Mouse (Mus musculus): Measurements from ENCODE around the gene Bcl2l11. TPM values are rescaled to one million over a fixed set of nuclear protein-coding genes. Genes with fewer than 3 reads are reported as not detected.
A peak's percentile ranks its signal among the peaks of the same experiment; 100 is the strongest.

Gene Bcl2l11
- polyA plus RNA-seq, 1 experiment from 2014 or later: 8.6 TPM

DNA sequence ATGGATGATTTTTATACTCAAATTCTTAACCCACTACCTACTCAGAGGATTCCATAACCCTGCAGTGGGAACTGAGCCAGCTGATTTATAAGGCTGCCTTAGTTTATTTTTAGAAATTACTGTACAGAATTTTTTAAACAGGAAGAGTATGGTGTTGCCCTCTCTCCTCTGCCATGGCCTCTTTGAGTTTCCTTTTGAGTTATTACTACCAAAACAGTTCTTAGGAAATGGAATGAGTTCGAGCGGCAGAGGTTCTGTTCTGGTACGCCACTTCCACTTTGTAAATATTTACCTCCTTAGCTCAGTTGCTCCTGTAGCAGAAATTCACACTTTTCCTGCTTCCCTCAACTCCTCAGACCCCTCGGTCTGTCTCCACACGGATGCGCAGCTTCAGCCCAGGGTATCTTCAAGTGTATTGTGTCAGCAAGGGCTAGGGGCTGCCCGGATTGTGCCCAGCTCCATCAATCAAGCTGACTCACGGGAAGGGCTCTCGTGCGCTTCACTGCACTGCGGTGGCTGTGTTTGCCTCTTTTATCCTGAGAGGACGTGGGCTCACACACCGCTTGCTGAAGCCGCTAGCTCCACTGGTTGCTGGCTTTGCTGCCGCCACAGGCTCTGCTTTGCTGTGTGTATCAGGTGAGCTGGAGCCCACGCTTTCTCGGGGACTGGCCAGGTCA, 33.0 kb downstream of the Bcl2l11 start:
- Histone ChIP-seq H3K27me3 (replicated peaks; ENCODE audit: control insufficient read depth, insufficient read depth, low read length) (no peaks in the 10 kb centered on the region), H3K4me3 (ENCODE audit: low read length) (no peak overlapping the region), H3K27ac (ENCODE audit: low read depth, low read length) (no peak overlapping the region), H3K9me3 (ENCODE audit: control insufficient read depth, low read length) (no peaks in the 10 kb centered on the region), H3K36me3 (ENCODE audit: control insufficient read depth, insufficient read depth, low read length) (no peaks in the 10 kb centered on the region), H3K9ac (ENCODE audit: low read depth, low read length) (no peak overlapping the region), H3K4me1 (ENCODE audit: control insufficient read depth, insufficient read depth, low read depth, low read length) (peaks cover 13% of the 10 kb centered on the region; the same call in 1 of the 2 replicates), H3K4me2 (ENCODE audit: low read length) (peak overlapping the region; percentile 0; the same call in 1 of the 2 replicates)
- ATAC-seq: no peak
- WGBS: 44% methylated on average over 17 of the region's 17 CpGs

GRCm38 (mm10) chr2:128159619-128160125, 33.8 kb downstream of the Bcl2l11 start:
- peaks cover 13% of the 10 kb centered on the region; the same call in 1 of the 2 replicates for H3K4me1 ChIP-seq (ENCODE audit: control insufficient read depth, insufficient read depth, low read depth, low read length)
- WGBS: 71% methylated on average over 7 of the region's 7 CpGs
- no peak overlapping the region for H3K27ac ChIP-seq (ENCODE audit: low read depth, low read length)
- H3K4me2 ChIP-seq (ENCODE audit: low read length): no peak overlapping the region
- no peaks in the 10 kb centered on the region for H3K27me3 ChIP-seq (replicated peaks; ENCODE audit: control insufficient read depth, insufficient read depth, low read length)
- no peak for ATAC-seq
- no peak overlapping the region for H3K9ac ChIP-seq (ENCODE audit: low read depth, low read length)
- H3K9me3 ChIP-seq (ENCODE audit: control insufficient read depth, low read length): no peaks in the 10 kb centered on the region
- H3K4me3 ChIP-seq (ENCODE audit: low read length): no peak overlapping the region
- H3K36me3 ChIP-seq (ENCODE audit: control insufficient read depth, insufficient read depth, low read length): no peaks in the 10 kb centered on the region

DNA sequence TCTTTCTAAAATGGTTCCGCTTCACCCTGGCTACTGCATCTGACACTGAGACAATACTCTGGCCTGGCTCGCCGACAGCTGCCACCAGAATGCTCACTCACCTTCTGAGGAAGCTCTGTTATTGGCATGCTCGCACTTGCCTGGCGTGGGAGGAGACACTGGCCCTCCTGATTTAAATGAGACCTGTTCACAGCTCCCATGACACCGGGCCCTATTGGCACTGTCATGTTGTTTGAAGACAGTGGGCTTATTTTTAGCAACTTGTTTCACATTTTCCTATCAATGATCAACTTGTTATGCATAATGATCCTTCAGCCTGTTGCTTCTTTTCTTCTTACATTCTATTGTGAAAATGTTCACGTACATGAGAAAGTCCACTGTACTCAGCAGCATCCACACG, 37.3 kb downstream of the Bcl2l11 start:
- H3K27ac ChIP-seq (ENCODE audit: low read depth, low read length): no peak overlapping the region
- H3K4me3 ChIP-seq (ENCODE audit: low read length): no peak overlapping the region
- 65% methylated on average over 8 of the region's 8 CpGs for WGBS
- H3K4me1 ChIP-seq (ENCODE audit: control insufficient read depth, insufficient read depth, low read depth, low read length): peaks cover 14% of the 10 kb centered on the region
- no peaks in the 10 kb centered on the region for H3K27me3 ChIP-seq (replicated peaks; ENCODE audit: control insufficient read depth, insufficient read depth, low read length)
- H3K9ac ChIP-seq (ENCODE audit: low read depth, low read length): no peak overlapping the region
- H3K4me2 ChIP-seq (ENCODE audit: low read length): no peak overlapping the region
- no peaks in the 10 kb centered on the region for H3K36me3 ChIP-seq (ENCODE audit: control insufficient read depth, insufficient read depth, low read length)
- H3K9me3 ChIP-seq (ENCODE audit: control insufficient read depth, low read length): no peaks in the 10 kb centered on the region
- ATAC-seq: no peak

DNA sequence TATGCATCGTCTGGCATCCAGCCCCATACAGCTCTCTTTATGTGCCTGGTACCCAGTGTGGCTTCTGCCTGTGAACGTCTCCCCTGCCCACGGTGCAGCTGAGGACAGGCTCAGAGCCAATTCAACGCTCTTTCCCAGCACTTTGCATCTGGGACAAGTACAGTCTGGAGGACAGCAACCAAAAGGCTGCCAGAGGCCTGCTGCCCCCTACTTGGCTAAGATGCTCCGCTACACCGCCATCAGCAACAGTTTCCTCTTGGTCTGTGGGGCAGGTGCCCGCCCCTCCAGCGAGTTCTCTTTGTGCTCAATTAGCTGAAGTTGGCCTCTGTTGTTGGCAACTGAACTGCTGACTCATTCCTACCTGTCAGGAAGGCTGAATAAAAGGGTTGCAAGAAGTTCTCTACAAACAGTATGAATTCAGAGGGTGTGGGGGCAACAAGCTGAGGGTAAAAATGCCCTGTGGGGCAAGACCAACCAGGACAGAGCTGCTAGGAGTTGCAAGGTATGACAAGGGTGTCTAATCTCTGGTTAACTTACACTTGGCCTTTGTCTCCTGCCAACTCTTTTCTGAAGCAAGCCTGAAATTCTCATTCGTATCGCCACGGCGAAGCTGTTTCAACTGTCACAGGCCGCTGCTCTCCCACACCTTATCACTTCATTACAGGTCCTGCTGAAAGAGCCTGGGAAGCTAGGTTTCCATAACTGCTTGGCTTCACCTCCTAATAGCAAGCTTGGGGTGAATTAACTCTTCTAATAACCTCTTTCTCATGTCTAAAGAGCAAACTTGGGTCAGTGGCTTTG, 41.0 kb downstream of the Bcl2l11 start:
- H3K27me3 ChIP-seq (replicated peaks; ENCODE audit: control insufficient read depth, insufficient read depth, low read length): no peaks in the 10 kb centered on the region
- no peak overlapping the region for H3K4me3 ChIP-seq (ENCODE audit: low read length)
- peaks cover 5% of the 10 kb centered on the region for H3K4me1 ChIP-seq (ENCODE audit: control insufficient read depth, insufficient read depth, low read depth, low read length)
- H3K9ac ChIP-seq (ENCODE audit: low read depth, low read length): no peak overlapping the region
- no peak overlapping the region for H3K4me2 ChIP-seq (ENCODE audit: low read length)
- peak; percentile 77 for ATAC-seq
- H3K9me3 ChIP-seq (ENCODE audit: control insufficient read depth, low read length): no peaks in the 10 kb centered on the region
- WGBS: 49% methylated on average over 13 of the region's 13 CpGs
- no peaks in the 10 kb centered on the region for H3K36me3 ChIP-seq (ENCODE audit: control insufficient read depth, insufficient read depth, low read length)
- H3K27ac ChIP-seq (ENCODE audit: low read depth, low read length): no peak overlapping the region

DNA sequence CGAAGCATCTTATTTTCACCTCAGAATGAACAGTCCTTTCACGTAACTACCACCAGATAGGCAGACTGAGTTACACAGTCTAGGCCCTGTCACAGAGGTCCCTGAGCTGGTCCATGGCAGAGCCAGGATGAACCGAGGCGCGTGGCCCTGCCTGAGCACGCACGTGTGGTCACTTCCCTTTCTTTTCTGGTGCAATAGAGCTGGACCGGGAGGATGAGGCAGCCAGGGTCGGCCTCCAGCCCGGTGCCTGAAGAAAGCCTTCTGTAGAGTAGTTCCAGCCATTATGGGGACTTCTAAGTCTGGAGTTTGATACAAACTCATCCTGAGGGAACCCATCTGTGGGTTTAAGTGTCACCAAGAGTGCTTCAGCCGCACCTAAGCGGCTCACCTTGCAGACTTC, 42.1 kb downstream of the Bcl2l11 start:
- Histone ChIP-seq H3K36me3 (ENCODE audit: control insufficient read depth, insufficient read depth, low read length) (no peaks in the 10 kb centered on the region), H3K4me2 (ENCODE audit: low read length) (no peak overlapping the region), H3K27ac (ENCODE audit: low read depth, low read length) (no peak overlapping the region), H3K9ac (ENCODE audit: low read depth, low read length) (no peak overlapping the region), H3K27me3 (replicated peaks; ENCODE audit: control insufficient read depth, insufficient read depth, low read length) (no peaks in the 10 kb centered on the region), H3K4me3 (ENCODE audit: low read length) (no peak overlapping the region), H3K4me1 (ENCODE audit: control insufficient read depth, insufficient read depth, low read depth, low read length) (peaks cover 5% of the 10 kb centered on the region), H3K9me3 (ENCODE audit: control insufficient read depth, low read length) (no peaks in the 10 kb centered on the region)
- 98% methylated on average over 12 of the region's 12 CpGs for WGBS
- ATAC-seq: no peak

DNA sequence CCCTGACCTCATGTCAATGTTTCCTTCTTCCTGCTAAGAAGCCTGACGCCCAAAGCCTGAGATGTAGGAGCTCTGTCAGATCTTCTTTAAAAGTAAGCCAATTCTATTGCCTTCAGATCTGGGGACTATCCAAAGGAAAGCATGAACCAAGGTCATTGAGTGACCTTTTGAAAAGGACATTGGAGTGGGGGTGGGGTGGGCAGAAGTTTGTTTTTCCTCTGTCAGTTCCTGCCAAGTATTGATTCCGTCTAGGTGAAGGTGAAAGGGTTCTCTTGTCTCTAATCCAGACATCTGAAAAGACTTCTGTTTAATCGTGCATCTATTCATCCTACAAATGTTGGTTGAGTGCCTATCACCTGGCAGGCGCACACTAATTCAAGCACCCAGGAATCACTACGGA, 43.6 kb downstream of the Bcl2l11 start:
- no peaks in the 10 kb centered on the region for H3K9me3 ChIP-seq (ENCODE audit: control insufficient read depth, low read length)
- no peak for ATAC-seq
- peaks cover 5% of the 10 kb centered on the region for H3K4me1 ChIP-seq (ENCODE audit: control insufficient read depth, insufficient read depth, low read depth, low read length)
- no peak overlapping the region for H3K27ac ChIP-seq (ENCODE audit: low read depth, low read length)
- no peak overlapping the region for H3K4me2 ChIP-seq (ENCODE audit: low read length)
- no peaks in the 10 kb centered on the region for H3K27me3 ChIP-seq (replicated peaks; ENCODE audit: control insufficient read depth, insufficient read depth, low read length)
- WGBS: 84% methylated on average over 5 of the region's 5 CpGs
- H3K9ac ChIP-seq (ENCODE audit: low read depth, low read length): no peak overlapping the region
- H3K36me3 ChIP-seq (ENCODE audit: control insufficient read depth, insufficient read depth, low read length): no peaks in the 10 kb centered on the region
- H3K4me3 ChIP-seq (ENCODE audit: low read length): no peak overlapping the region

GRCm38 (mm10) chr2:128169972-128170371, 44.1 kb downstream of the Bcl2l11 start:
- peaks cover 5% of the 10 kb centered on the region for H3K4me1 ChIP-seq (ENCODE audit: control insufficient read depth, insufficient read depth, low read depth, low read length)
- no peak overlapping the region for H3K27ac ChIP-seq (ENCODE audit: low read depth, low read length)
- H3K4me2 ChIP-seq (ENCODE audit: low read length): no peak overlapping the region
- H3K9ac ChIP-seq (ENCODE audit: low read depth, low read length): no peak overlapping the region
- WGBS: 69% methylated on average over 11 of the region's 11 CpGs
- no peaks in the 10 kb centered on the region for H3K36me3 ChIP-seq (ENCODE audit: control insufficient read depth, insufficient read depth, low read length)
- no peak overlapping the region for H3K4me3 ChIP-seq (ENCODE audit: low read length)
- peak; percentile 49; the same call in 1 of the 2 replicates for ATAC-seq
- H3K9me3 ChIP-seq (ENCODE audit: control insufficient read depth, low read length): no peaks in the 10 kb centered on the region
- H3K27me3 ChIP-seq (replicated peaks; ENCODE audit: control insufficient read depth, insufficient read depth, low read length): no peaks in the 10 kb centered on the region

DNA sequence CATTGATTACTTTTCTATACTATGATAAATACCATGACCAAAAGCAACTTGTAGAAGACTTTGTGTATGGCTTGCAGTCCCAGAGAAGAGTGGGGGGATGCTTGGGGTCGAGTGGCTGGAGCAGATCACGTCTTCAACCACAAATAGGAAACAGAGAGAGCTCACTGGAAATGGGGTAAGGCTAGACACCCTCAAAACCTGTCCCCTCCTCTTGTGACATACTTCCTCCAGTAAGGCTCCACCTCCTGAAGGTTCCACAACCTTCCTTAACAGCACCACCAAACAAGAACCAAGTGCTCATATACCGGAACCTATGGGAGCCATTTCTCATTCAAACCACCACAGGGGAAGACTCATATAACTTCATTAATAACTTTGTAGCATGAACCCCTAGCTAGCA, 44.8 kb downstream of the Bcl2l11 start:
- Histone ChIP-seq H3K4me3 (ENCODE audit: low read length) (no peak overlapping the region), H3K4me2 (ENCODE audit: low read length) (no peak overlapping the region), H3K9me3 (ENCODE audit: control insufficient read depth, low read length) (no peaks in the 10 kb centered on the region), H3K36me3 (ENCODE audit: control insufficient read depth, insufficient read depth, low read length) (no peaks in the 10 kb centered on the region), H3K4me1 (ENCODE audit: control insufficient read depth, insufficient read depth, low read depth, low read length) (peaks cover 5% of the 10 kb centered on the region), H3K9ac (ENCODE audit: low read depth, low read length) (no peak overlapping the region), H3K27ac (ENCODE audit: low read depth, low read length) (no peak overlapping the region), H3K27me3 (replicated peaks; ENCODE audit: control insufficient read depth, insufficient read depth, low read length) (no peaks in the 10 kb centered on the region)
- ATAC-seq: no peak
- WGBS: 94% methylated on average over 3 of the region's 3 CpGs

DNA sequence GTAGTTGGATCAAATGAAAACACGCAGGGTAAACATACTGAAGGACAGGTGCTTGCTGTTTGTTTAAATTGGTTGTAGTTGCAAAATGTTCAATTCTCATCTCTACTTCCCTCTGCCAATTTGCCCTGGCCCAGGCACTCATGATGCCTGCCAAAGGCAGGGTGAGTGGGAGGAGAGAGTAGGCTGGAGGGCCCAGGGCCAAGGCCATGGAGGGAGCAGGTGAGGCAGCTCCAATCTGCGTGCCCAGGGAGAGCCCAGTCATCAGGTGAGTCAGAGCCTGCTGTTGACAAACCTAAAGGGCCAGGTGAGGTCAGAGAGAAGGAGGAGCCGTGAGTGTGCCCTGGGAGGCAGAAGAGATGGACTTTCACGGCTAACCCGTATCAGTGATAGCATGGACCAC, 46.4 kb downstream of the Bcl2l11 start:
- no peaks in the 10 kb centered on the region for H3K36me3 ChIP-seq (ENCODE audit: control insufficient read depth, insufficient read depth, low read length)
- no peak for ATAC-seq
- H3K4me3 ChIP-seq (ENCODE audit: low read length): no peak overlapping the region
- H3K9ac ChIP-seq (ENCODE audit: low read depth, low read length): no peak overlapping the region
- no peaks in the 10 kb centered on the region for H3K9me3 ChIP-seq (ENCODE audit: control insufficient read depth, low read length)
- no peak overlapping the region for H3K4me2 ChIP-seq (ENCODE audit: low read length)
- H3K27ac ChIP-seq (ENCODE audit: low read depth, low read length): no peak overlapping the region
- 84% methylated on average over 5 of the region's 5 CpGs for WGBS
- no peaks in the 10 kb centered on the region for H3K27me3 ChIP-seq (replicated peaks; ENCODE audit: control insufficient read depth, insufficient read depth, low read length)
- H3K4me1 ChIP-seq (ENCODE audit: control insufficient read depth, insufficient read depth, low read depth, low read length): peaks cover 6% of the 10 kb centered on the region

All from hindbrain, embryonic 16.5 days (tissue).